ENCODE assay signal across 9 mouse cellular contexts in genomic region chr7:30309395-30310129, GRCm38 (mm10). TPM values are rescaled to one million over a fixed set of nuclear protein-coding genes. Genes with fewer than 3 reads are reported as not detected.
DNase-seq lines count a peak whose midpoint lies in the region; ATAC-seq and TF ChIP-seq lines count a peak whose summit lies in the region.
"Had no signal": no experiment of that assay in that cellular context is flagged by ENCODE, and none has a peak within 500 bp of the region (broad histone marks: within the 10 kb centered on the region; RNA-seq: fewer than 3 reads in every experiment).

No protein-coding gene starts in this region.

- TF ChIP-seq CTCF in MEL (IDR thresholded peaks at IDR 0.05 in 2 of 3, conservative IDR thresholded peaks at IDR 0.05 in 1 of 3; ENCODE audit: control insufficient read depth in 1 of 3, insufficient read depth in 1 of 3, low read depth in 2 of 3, low read length in 3 of 3, poor library complexity in 1 of 3, severe bottlenecking in 1 of 3) = no peak

- no peak for TF ChIP-seq EP300 in MEL (IDR thresholded peaks at IDR 0.05; ENCODE audit: low read depth in 1 of 2, low read length in 2 of 2)

- no peaks in the 10 kb centered on the region; the same call in 1 of the 2 replicates for H3K79me2 ChIP-seq in MEL (ENCODE audit: control insufficient read depth, insufficient read depth, low read length, poor library complexity)

- no peaks in the 10 kb centered on the region for H3K27me3 ChIP-seq in heart, embryonic 13.5 days (replicated peaks)
- H3K27me3 ChIP-seq in MEL (ENCODE audit: control insufficient read depth in 1 of 2, insufficient read depth in 2 of 2, low read length in 2 of 2) = no peaks in the 10 kb centered on the region
- H3K27me3 ChIP-seq in hindbrain, embryonic 10.5 days (ENCODE audit: insufficient read depth, poor library complexity, severe bottlenecking) = no peaks in the 10 kb centered on the region
- H3K27me3 ChIP-seq in midbrain, embryonic 11.5 days (ENCODE audit: control insufficient read depth, insufficient read depth, low read length) = no peaks in the 10 kb centered on the region

- peak overlapping the region; percentile 90 for H3K9ac ChIP-seq in heart, embryonic 13.5 days
- peak overlapping the region; percentile 60; the same call in 1 of the 2 replicates for H3K9ac ChIP-seq in MEL (ENCODE audit: control insufficient read depth, low read depth, low read length, poor library complexity, severe bottlenecking)
- peak overlapping the region; percentile 72 for H3K9ac ChIP-seq in midbrain, embryonic 11.5 days (ENCODE audit: low read length)

- no peaks in the 10 kb centered on the region for H3K9me3 ChIP-seq in heart, embryonic 13.5 days
- no peaks in the 10 kb centered on the region for H3K9me3 ChIP-seq in MEL (replicated peaks; ENCODE audit: insufficient read depth, low read length)
- H3K9me3 ChIP-seq in hindbrain, embryonic 10.5 days = no peaks in the 10 kb centered on the region
- no peaks in the 10 kb centered on the region for H3K9me3 ChIP-seq in midbrain, embryonic 11.5 days (ENCODE audit: control insufficient read depth, low read length)

- peaks cover 38% of the 10 kb centered on the region for H3K36me3 ChIP-seq in heart, embryonic 13.5 days
- H3K36me3 ChIP-seq in MEL (ENCODE audit: control insufficient read depth in 1 of 2, insufficient read depth in 2 of 2, low read length in 2 of 2) = no peaks in the 10 kb centered on the region
- peaks cover 59% of the 10 kb centered on the region for H3K36me3 ChIP-seq in hindbrain, embryonic 10.5 days
- H3K36me3 ChIP-seq in midbrain, embryonic 11.5 days (ENCODE audit: control insufficient read depth, insufficient read depth, low read length) = 0 out of 2 replicates have a peak, but pooled peaks cover 3% of the 10 kb centered on the region

- DNase-seq in heart, adult 18-20 months = no peak
- DNase-seq in MEL (ENCODE audit: low read depth, low spot score) = no peak
- no peak for DNase-seq in hindbrain, embryonic 10.5 days (ENCODE audit: low spot score)
- DNase-seq in midbrain, embryonic 11.5 days (ENCODE audit: low spot score, missing footprints) = no peak
- DNase-seq in adipocyte (ENCODE audit: low spot score) = no peak
- DNase-seq in embryo, embryonic 11 days = no peak
- no peak for DNase-seq in layer of hippocampus, postnatal 36 days
- DNase-seq: gastrocnemius, postnatal 36 days had no signal

- no peak for TF ChIP-seq RAD21 in MEL (IDR thresholded peaks at IDR 0.05; ENCODE audit: low read depth, low read length)

- peak overlapping the region; percentile 98 for H3K4me2 ChIP-seq in heart, embryonic 13.5 days
- H3K4me2 ChIP-seq in midbrain, embryonic 11.5 days = peak overlapping the region; percentile 73

- H3K4me3 ChIP-seq in heart, embryonic 13.5 days = peak overlapping the region; percentile 85
- peak overlapping the region; percentile 59 to 92; a peak in 3 of 4 replicates for H3K4me3 ChIP-seq in MEL (ENCODE audit: control insufficient read depth in 1 of 2, insufficient read depth in 1 of 2, low read depth in 2 of 2, low read length in 2 of 2)
- H3K4me3 ChIP-seq in hindbrain, embryonic 10.5 days = peak overlapping the region; percentile 80
- H3K4me3 ChIP-seq in midbrain, embryonic 11.5 days (ENCODE audit: low read depth, low read length) = peak overlapping the region; percentile 53

- no peak overlapping the region for H3K27ac ChIP-seq in heart, embryonic 13.5 days (replicated peaks)
- no peak overlapping the region for H3K27ac ChIP-seq in MEL (ENCODE audit: control insufficient read depth, low read depth, low read length)
- peak overlapping the region; percentile 81; the same call in 1 of the 2 replicates for H3K27ac ChIP-seq in hindbrain, embryonic 10.5 days
- H3K27ac ChIP-seq in midbrain, embryonic 11.5 days (ENCODE audit: low read depth, low read length) = no peak overlapping the region

- peaks cover 23% of the 10 kb centered on the region for H3K4me1 ChIP-seq in heart, embryonic 13.5 days
- peaks cover 0 to 13% of the 10 kb centered on the region in 2 experiments; a peak in 3 of 4 replicates for H3K4me1 ChIP-seq in MEL (ENCODE audit: control insufficient read depth in 1 of 2, insufficient read depth in 2 of 2, low read length in 2 of 2)
- peaks cover 32% of the 10 kb centered on the region for H3K4me1 ChIP-seq in hindbrain, embryonic 10.5 days (replicated peaks)
- peaks cover 14% of the 10 kb centered on the region for H3K4me1 ChIP-seq in midbrain, embryonic 11.5 days (ENCODE audit: control insufficient read depth, insufficient read depth, low read length)

- no peak for ATAC-seq in heart, embryonic 13.5 days (ENCODE audit: extremely low read depth, insufficient number of reproducible peaks, low FRiP score, low TSS enrichment)
- no peak for ATAC-seq in midbrain, embryonic 11.5 days (ENCODE audit: low FRiP score)

- 53% methylated on average over 15 of the region's 15 CpGs for WGBS in heart, embryonic 13.5 days
- 65% methylated on average over 15 of the region's 15 CpGs for WGBS in hindbrain, embryonic 10.5 days
- WGBS in midbrain, embryonic 11.5 days = 66% methylated on average over 15 of the region's 15 CpGs

- TF ChIP-seq POLR2A in MEL (IDR thresholded peaks at IDR 0.05; ENCODE audit: control insufficient read depth in 1 of 2, insufficient read depth in 1 of 2, low read depth in 1 of 2, low read length in 2 of 2, poor library complexity in 1 of 2) = no peak

TF ChIP-seq in MEL, 35 proteins besides CTCF, POLR2A, EP300 and RAD21:
- no peak for TF ChIP-seq USF2 (IDR thresholded peaks at IDR 0.05; ENCODE audit: borderline replicate concordance in 1 of 2, insufficient read depth in 1 of 2, low read depth in 1 of 2, low read length in 2 of 2)
- no peak for TF ChIP-seq MAX (IDR thresholded peaks at IDR 0.05; ENCODE audit: low read length)
- no peak for TF ChIP-seq GATA1 (IDR thresholded peaks at IDR 0.05; ENCODE audit: low read depth, low read length)
- TF ChIP-seq GABPA (IDR thresholded peaks at IDR 0.05; ENCODE audit: low read depth, low read length) = no peak
- TF ChIP-seq MAFK (IDR thresholded peaks at IDR 0.05; ENCODE audit: borderline replicate concordance, low read depth, low read length) = no peak
TF ChIP-seq in MEL: peak in this region for 0.

RNA-seq across cellular contexts. Expression of gene Alkbh6, which starts 1.0 kb away (rescaled TPM):
- 60.5 and 66.1 TPM in 2 replicates for polyA plus RNA-seq in heart, embryonic 13.5 days (2015; fragmentation: Nextera tagmentation; extraction: Ambion mirVana)
- total RNA-seq in heart, adult 18-20 months (2021) = 10 to 100 TPM; 26.2 to 27.8 TPM
- total RNA-seq in MEL (2012; rRNA removed) = 15.0 and 16.2 TPM in 2 replicates
- polyA plus RNA-seq in MEL (2012; ENCODE audit: insufficient read depth in 1 of 2, insufficient read length in 2 of 2, low read depth in 1 of 2, low replicate concordance in 2 of 2, missing spikeins in 1 of 2) = 10 to 100 TPM in 1 of 2 experiments, not detected in 1; 24.6 TPM
- 93.6 and 117 TPM in 2 replicates for polyA plus RNA-seq in hindbrain, embryonic 10.5 days (2016; fragmentation: Nextera tagmentation; extraction: Ambion mirVana)
- polyA plus RNA-seq in midbrain, embryonic 11.5 days (2014; fragmentation: Nextera tagmentation; extraction: Ambion mirVana) = 84.3 and 86.0 TPM in 2 replicates
- 10 to 100 TPM; 54.2 to 57.2 TPM for total RNA-seq in layer of hippocampus, postnatal 36 days (2021)

RNA-seq across cellular contexts. Expression of gene Syne4, which starts 5.0 kb away (rescaled TPM):
- polyA plus RNA-seq in heart, embryonic 13.5 days (2015; fragmentation: Nextera tagmentation; extraction: Ambion mirVana) = 18.3 and 20.2 TPM in 2 replicates
- 1 to 10 TPM in 1 of 2 experiments, under 1 TPM in 1; 0.72 to 2.0 TPM for total RNA-seq in heart, adult 18-20 months (2021)
- total RNA-seq in MEL (2012; rRNA removed) = 0.31 and 0.42 TPM in 2 replicates
- polyA plus RNA-seq in MEL (2012; ENCODE audit: insufficient read depth in 1 of 2, insufficient read length in 2 of 2, low read depth in 1 of 2, low replicate concordance in 2 of 2, missing spikeins in 1 of 2) = under 1 TPM in 1 of 2 experiments, not detected in 1; 0.82 TPM
- 26.8 and 28.1 TPM in 2 replicates for polyA plus RNA-seq in hindbrain, embryonic 10.5 days (2016; fragmentation: Nextera tagmentation; extraction: Ambion mirVana)
- 8.2 and 8.4 TPM in 2 replicates for polyA plus RNA-seq in midbrain, embryonic 11.5 days (2014; fragmentation: Nextera tagmentation; extraction: Ambion mirVana)
- 10 to 100 TPM; 10.5 to 12.7 TPM for total RNA-seq in layer of hippocampus, postnatal 36 days (2021)

RNA-seq across cellular contexts. Expression of gene E130208F15Rik, which starts 12.0 kb away (rescaled TPM):
- 2.5 and 3.3 TPM in 2 replicates for polyA plus RNA-seq in heart, embryonic 13.5 days (2015; fragmentation: Nextera tagmentation; extraction: Ambion mirVana)
- 1 to 10 TPM in 1 of 2 experiments, under 1 TPM in 1; 0.45 to 1.1 TPM for total RNA-seq in heart, adult 18-20 months (2021)
- total RNA-seq in MEL (2012; rRNA removed) = 0.92 and 0.96 TPM in 2 replicates
- polyA plus RNA-seq in MEL (2012; ENCODE audit: insufficient read depth in 1 of 2, insufficient read length in 2 of 2, low read depth in 1 of 2, low replicate concordance in 2 of 2, missing spikeins in 1 of 2) = 1 to 10 TPM in 1 of 2 experiments, not detected in 1; 3.2 TPM
- 1.6 and 3.7 TPM in 2 replicates for polyA plus RNA-seq in hindbrain, embryonic 10.5 days (2016; fragmentation: Nextera tagmentation; extraction: Ambion mirVana)
- polyA plus RNA-seq in midbrain, embryonic 11.5 days (2014; fragmentation: Nextera tagmentation; extraction: Ambion mirVana) = 0.52 TPM in 1 of 2 replicates, not detected in the other
- under 1 TPM; 0.28 to 0.40 TPM for total RNA-seq in layer of hippocampus, postnatal 36 days (2021)

RNA-seq across cellular contexts. Expression of gene Sdhaf1, which starts 14.1 kb away (rescaled TPM):
- 14.6 and 15.1 TPM in 2 replicates for polyA plus RNA-seq in heart, embryonic 13.5 days (2015; fragmentation: Nextera tagmentation; extraction: Ambion mirVana)
- total RNA-seq in heart, adult 18-20 months (2021) = 10 to 100 TPM; 13.3 to 13.5 TPM
- 4.3 and 4.5 TPM in 2 replicates for total RNA-seq in MEL (2012; rRNA removed)
- 1 to 10 TPM in 1 of 2 experiments, not detected in 1; 8.1 TPM for polyA plus RNA-seq in MEL (2012; ENCODE audit: insufficient read depth in 1 of 2, insufficient read length in 2 of 2, low read depth in 1 of 2, low replicate concordance in 2 of 2, missing spikeins in 1 of 2)
- 19.6 and 23.1 TPM in 2 replicates for polyA plus RNA-seq in hindbrain, embryonic 10.5 days (2016; fragmentation: Nextera tagmentation; extraction: Ambion mirVana)
- polyA plus RNA-seq in midbrain, embryonic 11.5 days (2014; fragmentation: Nextera tagmentation; extraction: Ambion mirVana) = 23.1 and 24.5 TPM in 2 replicates
- total RNA-seq in layer of hippocampus, postnatal 36 days (2021) = 1 to 10 TPM; 6.6 to 7.4 TPM

RNA-seq across cellular contexts. Expression of gene Clip3, which starts 18.0 kb away (rescaled TPM):
- polyA plus RNA-seq in heart, embryonic 13.5 days (2015; fragmentation: Nextera tagmentation; extraction: Ambion mirVana) = 10.2 and 14.9 TPM in 2 replicates
- 1 to 10 TPM; 5.7 TPM for total RNA-seq in heart, adult 18-20 months (2021)
- total RNA-seq in MEL (2012; rRNA removed) = not detected in 2 replicates
- polyA plus RNA-seq in MEL (2012; ENCODE audit: insufficient read depth in 1 of 2, insufficient read length in 2 of 2, low read depth in 1 of 2, low replicate concordance in 2 of 2, missing spikeins in 1 of 2) = under 1 TPM in 1 of 2 experiments, not detected in 1; 0.19 TPM
- 53.4 and 82.3 TPM in 2 replicates for polyA plus RNA-seq in hindbrain, embryonic 10.5 days (2016; fragmentation: Nextera tagmentation; extraction: Ambion mirVana)
- polyA plus RNA-seq in midbrain, embryonic 11.5 days (2014; fragmentation: Nextera tagmentation; extraction: Ambion mirVana) = 66.6 and 92.0 TPM in 2 replicates
- 100 to 1,000 TPM; 454 to 456 TPM for total RNA-seq in layer of hippocampus, postnatal 36 days (2021)
